Mouse (Mus musculus): ENCODE results near the gene Ewsr1.
A peak's percentile ranks its signal among the peaks of the same experiment; 100 is the strongest.
"Not testable (repeated sequence)": the region's sequence is repeated elsewhere in the genome, so short reads cannot be mapped to it uniquely, and the experiment has no call there.

Ewsr1 gene

DNA sequence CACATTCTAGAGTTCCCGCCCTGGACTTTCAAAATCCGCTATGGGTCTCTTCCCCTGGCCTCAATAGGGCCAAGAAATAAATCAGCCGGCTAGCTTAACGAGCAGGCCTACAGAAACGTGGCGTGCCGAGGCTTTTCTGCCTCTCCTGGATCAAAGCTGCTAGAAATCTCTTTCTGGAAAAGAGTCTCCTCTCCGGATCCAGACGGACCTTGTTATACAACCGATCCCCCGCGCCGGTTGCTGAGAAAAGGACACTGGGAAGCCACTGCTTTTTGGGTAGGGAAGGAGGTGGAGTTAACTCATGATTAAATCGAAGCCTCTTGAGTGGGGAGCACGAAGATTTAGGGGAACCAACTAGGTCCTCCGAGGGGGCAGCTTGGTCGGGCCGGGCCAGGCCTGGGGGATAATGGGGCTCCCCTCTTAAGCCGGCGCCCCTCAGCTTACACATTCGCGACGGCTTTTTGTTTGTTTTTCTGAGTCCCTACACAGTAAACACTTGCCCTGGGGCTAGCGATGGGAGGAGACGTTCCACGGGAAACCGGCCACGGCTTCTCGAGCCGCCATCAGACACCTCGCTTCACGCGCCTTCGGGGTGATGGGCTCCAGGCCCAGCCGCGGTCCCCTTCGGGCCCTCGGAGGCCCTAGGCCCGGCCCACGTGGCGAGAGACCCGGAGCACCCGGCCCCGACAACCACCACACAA, 881 bp downstream of the Ewsr1 start:
- DNase-seq (ENCODE audit: extremely low read depth, low read depth, low spot score), result no peak

DNA sequence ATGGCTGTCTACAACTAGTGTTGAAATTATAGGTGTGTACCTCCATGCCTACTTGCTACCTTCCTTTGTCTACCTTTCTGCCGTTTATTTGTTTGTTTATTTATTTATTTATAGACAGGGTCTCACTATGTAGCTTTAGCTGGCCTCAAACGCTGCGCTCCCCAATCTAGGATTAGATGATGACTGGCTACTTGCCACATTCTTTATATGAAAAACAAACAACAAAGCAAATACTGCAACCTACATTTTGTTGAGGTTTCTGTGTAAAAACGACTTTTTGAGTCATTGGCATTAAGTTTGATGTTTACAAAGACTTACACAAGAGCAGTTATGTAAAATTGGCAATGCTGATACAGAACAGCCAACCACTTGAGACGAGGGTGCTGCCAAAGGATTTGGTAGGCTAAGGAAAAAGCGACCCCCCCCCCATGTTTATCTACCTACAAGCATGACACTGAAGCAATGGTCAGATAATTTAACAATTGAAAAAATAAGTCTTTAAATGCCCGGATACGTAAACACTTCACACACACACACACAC, 2.5 kb downstream of the Ewsr1 start:
- no peak for DNase-seq (ENCODE audit: extremely low read depth, low read depth, low spot score)

DNA sequence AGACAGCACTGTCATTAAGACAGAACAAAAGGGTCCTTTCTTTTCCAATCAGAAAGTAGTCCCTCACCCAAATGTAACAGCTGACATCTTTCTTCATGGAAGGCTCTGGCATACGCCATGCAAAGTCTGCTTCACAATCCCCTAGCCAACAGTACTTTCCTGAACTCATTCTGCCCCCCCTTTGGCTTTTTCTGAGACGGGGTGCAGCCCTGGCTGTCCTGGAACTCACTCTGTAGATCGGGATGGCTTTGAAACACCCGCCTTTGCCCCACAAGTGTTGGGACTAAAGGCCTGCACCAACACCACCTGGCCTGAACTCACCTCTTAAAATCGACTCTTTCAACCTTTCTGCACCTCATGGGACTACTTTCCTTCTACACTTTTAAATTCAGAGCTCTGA, 3.2 kb downstream of the Ewsr1 start:
- no peak for DNase-seq (ENCODE audit: extremely low read depth, low read depth, low spot score)

DNA sequence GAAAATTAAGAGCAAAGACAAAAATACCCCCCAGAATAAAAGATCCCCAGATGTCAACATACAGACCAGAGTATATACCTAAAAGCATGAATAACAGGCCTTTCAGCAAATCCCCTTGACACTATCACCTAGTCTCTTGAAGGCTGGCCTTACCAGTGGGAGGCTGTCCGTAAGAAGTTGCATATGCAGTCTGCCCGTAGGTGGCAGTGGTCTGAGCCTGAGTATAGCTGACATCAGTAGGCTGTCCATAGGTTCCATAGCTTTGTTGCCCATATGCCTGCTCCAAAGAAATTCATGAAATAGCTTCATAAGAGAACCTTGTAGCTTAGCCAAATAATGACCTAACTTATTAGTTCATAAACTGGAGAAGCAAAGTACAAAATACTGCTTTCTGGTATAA, 7.4 kb downstream of the Ewsr1 start:
- no peak for DNase-seq (ENCODE audit: extremely low read depth, low read depth, low spot score)

DNA sequence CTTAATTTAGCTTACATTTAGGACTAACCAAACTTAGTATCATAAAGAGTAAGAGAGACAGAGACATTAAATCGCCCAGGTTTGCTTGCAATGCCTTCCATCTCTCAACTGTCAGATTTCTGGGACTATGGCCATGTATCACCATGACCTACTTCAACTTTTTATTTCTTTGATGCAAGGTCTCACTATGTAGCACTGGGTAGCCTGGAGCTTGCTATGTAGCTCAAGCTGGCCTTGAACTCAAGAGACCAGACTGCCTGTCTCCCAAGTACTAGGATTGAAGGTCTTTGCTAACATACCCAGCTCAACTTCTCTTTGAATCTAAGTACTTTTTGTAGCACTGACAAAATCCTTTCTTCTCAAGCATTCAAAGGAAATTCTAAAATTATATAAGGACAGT, 9.9 kb downstream of the Ewsr1 start:
- no peak for DNase-seq (ENCODE audit: extremely low read depth, low read depth, low spot score)

DNA sequence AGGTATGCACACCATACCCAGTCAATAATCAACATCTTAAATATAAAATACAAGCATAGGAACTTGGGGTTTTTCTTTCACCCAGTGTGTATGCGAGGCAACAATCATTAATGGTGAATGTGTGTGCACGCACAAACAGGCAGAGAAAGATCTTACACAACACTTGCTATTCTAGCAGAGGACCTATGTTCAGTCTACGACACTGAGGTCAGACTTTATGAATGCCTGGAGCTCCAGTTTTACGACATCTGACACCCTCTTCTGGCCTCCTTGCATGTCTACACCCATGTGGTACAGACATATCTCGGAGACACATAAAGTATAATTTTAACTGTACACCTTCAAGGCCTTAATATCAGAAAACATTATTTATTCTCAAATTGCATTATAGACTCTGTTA, 22.2 kb downstream of the Ewsr1 start:
- not testable (repeated sequence) for DNase-seq (ENCODE audit: extremely low read depth, low read depth, low spot score)

DNA sequence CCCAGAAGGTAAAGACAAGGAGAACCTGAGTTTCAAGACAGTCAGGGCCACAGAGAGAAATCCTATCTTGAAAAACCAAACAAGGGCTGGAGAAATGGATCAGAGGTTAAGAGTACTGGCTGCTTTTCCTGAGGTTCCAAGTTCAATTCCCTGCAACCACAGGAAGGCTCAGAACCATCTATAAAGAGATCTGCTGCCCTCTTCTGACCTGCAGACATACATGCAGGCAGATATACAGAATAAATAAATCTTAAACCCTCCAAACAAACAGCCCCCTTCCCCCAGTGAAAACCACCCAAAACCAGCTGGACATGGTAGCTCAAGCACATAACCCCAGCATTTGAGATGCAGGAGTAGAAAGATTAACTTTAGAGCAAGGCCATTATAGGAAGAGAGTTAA, 23.3 kb downstream of the Ewsr1 start:
- no peak for DNase-seq (ENCODE audit: extremely low read depth, low read depth, low spot score)

DNA sequence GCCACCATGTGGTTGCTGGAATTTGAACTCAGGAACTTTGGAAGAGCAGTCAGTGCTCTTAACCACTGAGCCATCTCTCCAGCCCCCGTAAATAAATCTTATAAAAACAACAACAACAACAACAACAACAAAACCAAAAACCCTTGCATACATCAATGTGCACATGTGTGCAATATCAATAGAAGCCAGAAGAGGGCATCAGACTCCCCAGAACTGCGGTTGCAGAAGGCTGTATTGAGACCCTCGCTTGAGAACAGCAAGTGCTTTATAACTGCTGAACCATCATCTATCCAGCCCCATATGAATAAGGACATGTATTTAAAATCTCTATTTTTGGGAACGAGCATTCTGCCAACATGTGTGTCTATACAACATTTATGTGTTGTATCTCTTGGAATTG, 24.2 kb downstream of the Ewsr1 start:
- no peak for DNase-seq (ENCODE audit: extremely low read depth, low read depth, low spot score)

DNA sequence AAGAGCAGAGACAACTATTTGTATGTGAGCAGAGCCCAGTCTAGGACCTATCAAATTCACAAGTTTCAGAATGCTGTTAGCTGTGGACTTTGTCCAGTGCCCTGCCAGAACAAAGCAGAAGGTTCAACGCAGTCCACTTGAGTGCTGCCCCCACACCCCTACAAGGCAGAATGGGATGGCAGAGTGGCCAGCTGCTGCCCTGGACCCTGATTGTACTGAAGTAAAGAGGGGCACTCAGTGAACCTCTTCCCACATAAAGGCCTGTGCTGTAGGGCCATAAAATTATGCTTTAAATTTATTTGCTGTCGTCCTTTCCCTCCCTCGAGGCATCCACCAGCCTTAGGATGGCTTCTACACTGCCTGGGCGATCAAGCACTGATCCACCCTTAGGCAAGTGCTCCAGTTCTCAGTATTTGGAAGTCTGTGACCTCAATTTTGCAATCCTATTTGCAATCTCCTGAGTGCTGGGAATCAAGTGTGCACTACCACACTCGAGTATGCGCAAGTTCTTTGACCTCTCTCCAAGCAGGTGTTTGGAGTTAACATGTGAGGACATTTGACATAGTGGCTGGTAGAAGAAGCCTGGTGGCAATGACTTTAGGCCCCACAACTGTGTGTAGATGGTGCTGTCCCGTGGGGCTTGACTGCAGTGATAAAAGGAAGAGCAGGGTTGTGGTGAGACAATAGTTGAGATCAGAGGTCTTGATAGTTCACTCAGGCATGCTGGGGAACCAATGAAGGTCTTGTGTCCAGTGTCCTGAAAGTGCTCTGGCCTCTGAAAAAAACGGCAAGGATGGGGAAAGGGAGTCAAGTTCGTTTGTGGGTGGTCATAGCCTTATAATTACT, 30.7 kb downstream of the Ewsr1 start:
- peak; percentile 81 for DNase-seq (ENCODE audit: extremely low read depth, low read depth, low spot score)

DNA sequence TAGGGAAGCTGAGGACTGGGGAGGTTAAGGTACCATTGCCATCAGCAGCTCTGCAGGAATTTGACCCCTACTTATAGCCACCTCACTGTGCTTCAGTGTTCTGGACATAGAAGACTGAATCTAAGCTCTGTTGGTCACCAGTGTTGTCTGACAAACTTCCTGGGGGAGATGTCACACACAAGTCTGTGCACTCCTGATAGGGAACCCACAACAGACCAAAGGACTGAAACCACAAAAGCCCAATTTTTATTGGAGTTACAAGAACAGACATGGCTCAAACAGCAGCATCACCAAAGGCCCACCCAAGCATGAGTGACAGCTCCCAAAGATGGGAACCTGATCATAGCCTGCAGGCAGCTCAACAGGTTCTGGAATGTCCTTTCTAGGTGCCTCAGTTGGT, 32.0 kb downstream of the Ewsr1 start:
- DNase-seq (ENCODE audit: extremely low read depth, low read depth, low spot score), result no peak

DNA sequence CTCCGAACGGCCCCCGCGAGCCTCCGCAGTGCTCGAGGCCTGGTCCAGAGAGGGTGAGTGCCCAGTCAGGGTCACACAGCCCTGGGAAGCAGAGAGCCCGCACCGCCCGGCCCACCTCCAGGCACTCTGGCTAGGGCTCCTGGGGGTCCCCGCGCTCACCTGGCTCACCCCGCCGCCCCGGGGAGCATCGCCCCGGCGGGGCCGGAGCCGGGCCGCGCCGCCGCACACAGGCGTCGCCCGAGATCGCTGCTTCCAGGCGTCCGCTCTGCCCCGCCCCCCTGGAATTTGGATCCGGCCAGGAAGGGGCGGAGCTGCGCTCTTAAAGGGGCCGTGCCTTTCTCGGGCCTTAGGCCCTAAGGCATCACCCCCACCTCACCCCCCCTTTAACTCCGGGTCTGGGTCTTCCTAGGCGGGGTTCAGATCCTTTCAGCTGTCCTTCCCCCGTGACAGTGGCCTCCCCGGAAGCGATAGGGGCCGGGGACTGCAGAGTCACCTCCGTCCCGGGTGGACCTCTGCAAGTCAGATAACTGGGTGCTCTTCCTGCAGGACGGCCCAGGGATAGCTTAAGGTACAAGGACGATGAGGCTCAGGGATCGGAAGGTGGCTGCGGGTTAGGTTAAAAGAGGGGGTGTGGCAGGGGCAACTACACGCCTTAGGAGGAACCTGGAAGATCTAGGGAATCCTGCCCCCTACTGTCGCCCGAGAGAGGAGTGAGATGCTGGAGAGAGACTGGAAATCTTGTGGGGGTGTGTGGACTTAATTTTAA, 33.8 kb downstream of the Ewsr1 start, which contains the start of gene Gas2l1:
Gas2l1 (minus strand) TSS at position 272 of the 766 bp plus-strand sequence.
- DNase-seq (ENCODE audit: extremely low read depth, low read depth, low spot score), result no peak

DNA sequence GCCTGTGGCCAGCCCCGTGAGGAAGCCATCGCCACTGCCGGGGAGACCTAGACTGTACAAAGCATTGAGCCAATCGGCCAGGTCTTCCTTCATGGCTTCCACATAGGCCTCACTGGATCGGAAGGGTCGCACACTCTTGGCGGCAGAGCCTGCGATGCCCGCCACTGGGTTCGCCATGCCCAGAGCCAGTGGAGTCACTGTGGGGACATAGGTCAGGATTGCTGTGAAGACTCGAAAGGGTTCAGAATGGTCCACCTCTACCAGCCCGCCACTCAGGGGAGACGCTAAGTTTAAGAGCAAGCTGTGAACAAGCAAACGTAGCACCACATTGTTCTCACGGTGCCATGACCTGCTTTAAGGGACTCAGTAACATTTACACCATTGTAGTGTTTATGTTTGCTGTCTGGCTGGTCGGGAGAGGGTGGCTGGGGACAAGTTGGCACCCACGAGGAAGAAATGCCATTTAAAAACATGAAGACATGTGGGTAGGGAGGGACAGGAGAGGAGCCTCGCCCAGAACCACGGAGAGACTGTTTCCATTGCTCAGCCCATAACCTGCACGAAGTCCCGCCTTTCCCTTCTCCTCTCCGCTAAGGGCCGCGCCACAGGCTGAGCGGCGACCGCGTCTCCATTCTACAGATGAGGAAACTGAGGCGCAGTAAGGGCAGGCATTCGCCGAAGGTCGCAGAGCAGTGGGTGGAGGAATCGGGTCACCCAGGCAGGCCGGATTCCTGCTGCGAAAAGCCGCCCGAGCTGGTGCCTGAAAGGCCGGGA, 34.6 kb downstream of the Ewsr1 start:
- DNase-seq (ENCODE audit: extremely low read depth, low read depth, low spot score), result no peak

DNA sequence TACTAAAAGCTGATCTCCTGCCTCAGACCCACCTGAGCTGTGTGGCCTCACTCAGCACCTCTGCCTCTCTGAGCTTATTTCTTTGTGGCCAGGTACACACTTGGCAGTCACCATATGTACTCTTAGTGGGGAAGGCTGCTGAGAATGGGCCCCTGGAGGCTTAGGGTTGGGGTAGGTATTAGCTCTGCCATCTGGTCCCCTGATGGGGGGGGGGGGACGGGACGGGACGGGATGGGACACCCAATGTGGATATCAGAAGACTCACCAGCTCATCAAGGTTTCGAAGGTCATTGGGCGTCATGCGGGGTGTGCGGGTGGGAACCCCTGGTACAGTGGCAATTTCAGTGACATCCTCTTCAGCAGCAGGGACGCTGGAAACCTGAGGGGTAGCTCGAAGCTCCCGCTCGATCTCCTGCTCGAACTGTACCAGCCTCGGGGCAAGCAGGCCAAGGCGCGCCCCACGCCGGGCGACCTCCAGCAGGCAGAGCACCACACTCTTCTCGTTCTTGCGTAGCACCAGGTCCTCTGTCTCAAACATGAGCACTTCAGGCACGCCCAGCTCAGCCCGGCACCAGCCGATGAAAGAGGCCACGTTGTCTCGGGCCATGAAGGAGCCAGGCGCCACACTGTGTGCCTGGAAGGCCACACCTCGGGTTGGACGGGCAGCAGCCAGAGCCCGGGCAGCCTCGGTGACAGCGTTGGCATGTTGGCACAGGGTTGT, 35.3 kb downstream of the Ewsr1 start:
- DNase-seq (ENCODE audit: extremely low read depth, low read depth, low spot score), result no peak

DNA sequence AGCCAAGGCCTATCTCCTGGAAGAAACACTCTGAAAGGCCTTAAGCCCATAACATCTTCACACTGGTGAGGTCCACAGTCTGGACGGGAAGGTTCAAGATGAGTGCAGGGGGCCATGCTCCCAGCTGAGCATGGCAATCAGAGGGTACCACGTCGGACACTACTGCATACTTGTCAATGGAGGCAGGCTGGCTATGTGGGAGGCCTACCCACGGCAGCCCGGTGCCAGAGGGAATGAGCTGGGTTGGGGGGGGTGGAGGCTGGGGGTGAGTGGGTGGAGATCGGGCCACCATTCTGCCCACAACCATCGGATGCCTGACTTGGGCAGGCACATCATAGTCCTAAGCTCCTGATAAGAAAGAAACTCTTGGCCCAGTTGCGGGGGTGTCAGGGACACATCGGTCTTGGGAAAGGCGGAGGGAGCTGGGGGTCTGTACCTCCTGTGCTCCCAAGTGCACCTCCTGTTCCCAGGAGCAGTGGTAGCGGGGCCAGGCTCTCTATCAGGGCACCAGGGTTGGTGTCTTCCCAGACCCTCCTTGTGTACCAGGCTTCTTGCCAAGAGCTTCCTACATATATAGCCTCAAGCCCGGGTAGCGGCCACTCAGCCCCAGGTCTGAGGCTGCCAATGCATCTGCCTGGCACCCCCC, 36.1 kb downstream of the Ewsr1 start:
- no peak for DNase-seq (ENCODE audit: extremely low read depth, low read depth, low spot score)

DNA sequence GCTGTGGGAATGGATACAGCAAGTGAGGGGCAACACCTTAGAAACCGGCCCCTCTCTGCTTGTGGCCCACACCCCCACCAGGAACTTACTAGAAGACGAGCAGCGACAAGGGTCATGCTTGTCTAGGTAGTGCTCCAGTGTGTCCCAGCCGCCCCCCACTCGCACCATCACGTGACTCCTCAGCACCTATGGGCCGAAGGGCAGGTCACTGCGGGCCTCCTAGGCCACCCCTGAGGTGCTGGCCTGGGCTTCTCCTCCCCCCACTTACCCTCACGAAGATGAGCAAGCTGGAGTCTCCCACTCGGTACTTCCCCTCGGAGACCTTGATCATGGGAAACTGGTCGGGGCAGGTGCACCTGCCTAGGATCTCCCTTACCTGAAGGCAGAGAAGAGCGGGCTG, 36.7 kb downstream of the Ewsr1 start:
- DNase-seq (ENCODE audit: extremely low read depth, low read depth, low spot score), result no peak

DNA sequence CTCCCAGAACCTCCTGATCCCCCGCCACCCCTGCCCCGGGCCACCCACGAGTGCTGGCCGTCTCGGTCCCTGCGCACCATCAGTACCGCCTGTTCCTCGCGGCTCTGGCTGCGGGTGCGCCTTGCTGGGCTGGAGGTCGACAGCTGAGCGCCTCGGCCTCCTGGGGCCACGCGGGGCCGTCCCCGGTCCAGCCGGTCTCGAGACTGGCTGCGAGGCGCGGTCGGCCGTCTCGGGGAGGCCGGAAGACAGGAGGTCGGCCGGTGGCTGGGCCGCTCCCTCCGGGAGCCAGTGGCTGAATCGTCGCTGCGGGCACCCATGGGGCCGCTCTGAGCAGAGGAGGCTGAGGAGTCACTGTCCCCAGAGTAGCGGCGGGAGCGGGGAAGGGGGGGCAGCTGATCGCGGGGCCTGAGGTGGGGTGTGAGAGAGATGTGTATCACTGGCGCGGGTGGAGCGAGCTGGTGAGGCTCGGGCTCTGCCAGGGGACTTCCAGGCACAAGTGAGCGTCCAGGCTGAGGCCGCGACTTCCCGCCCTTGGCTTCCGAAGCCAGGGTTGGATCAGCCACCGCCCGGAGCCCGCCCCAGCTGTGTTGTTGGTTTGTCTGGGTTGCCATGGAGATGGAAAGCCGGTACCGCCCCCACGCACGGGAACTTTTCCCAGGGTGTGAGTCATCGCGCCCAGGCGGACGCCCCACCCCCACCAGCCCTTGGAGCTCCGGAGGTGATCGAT, 37.5 kb downstream of the Ewsr1 start:
- no peak for DNase-seq (ENCODE audit: extremely low read depth, low read depth, low spot score)

DNA sequence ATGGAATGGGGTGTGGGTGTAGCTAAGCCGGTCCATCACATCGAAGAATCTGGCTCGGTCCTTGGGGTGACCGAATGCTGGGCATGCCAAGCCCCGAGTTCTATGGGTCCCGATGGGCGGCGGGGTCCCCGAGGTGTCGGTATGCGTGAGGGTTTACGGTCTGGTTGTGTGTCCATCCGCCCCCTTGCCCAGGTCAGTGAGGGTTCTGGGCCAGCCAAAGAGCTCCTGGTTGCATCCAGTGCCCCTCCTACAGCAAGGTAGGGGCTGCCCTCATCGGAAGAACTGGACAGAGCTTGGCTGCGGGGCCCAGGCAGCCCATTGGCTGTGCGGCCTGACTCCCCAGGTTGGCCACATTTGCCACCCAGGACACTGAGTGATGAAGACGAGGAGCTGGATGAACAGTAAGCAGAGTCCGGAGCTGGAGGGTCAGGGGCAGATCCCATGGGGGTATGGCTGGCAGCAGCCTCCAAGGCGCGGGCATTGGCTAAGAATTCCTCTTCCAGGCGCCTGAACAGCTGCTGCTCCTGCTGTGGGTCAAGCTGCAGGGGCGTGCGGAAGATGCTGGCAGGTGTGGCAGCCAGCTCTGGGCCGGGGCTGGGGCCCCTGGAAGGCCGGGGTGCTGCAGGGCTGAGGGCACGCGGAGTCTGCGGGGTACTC, 38.2 kb downstream of the Ewsr1 start:
- no peak for DNase-seq (ENCODE audit: extremely low read depth, low read depth, low spot score)

DNA sequence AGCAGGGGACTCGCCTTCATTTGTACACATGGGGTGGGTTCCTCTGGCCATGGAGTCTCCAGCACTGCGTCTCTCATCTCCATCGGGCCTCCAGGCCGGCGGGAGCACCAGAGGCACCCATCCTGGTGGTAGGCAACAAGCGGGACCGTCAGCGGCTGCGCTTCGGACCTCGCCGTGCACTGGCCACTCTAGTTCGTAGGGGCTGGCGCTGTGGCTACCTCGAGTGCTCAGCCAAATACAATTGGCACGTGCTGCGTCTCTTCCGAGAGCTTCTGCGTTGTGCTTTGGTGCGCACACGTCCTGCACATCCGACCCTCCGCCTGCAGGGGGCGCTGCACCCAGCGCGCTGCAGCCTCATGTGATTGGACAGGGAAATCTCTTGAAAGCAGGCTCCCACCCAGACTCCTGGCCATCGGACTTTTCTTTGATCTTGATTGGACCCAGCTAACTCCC, 39.3 kb downstream of the Ewsr1 start:
- DNase-seq (ENCODE audit: extremely low read depth, low read depth, low spot score), result no peak
